Mouse (Mus musculus): Measurements from ENCODE around the gene Mpo.

- TF ChIP-seq CTCF (IDR thresholded peaks at IDR 0.05; ENCODE audit: control insufficient read depth, insufficient read depth, insufficient replicate concordance, low read depth, low read length) (no peak), POLR2A (IDR thresholded peaks at IDR 0.05; ENCODE audit: control insufficient read depth, low read depth, low read length) (no peak)
These were observed 47.5 kb upstream of the Mpo start for GRCm38 (mm10) chr11:87745632-87746555.

Data from testis, adult 2 months (tissue).